Mouse (Mus musculus) kidney, embryonic 16.5 days (tissue): Measurements from ENCODE around the gene Srsf7. TPM values are rescaled to one million over a fixed set of nuclear protein-coding genes. Genes with fewer than 3 reads are reported as not detected.

ENCODE experiments used
- ATAC-seq: fragments of 200-750 bp; cut with Nextera tagmentation; 2 replicates; pipeline ENCODE4 v1.8.0; 2017; ENCODE audit warnings: moderate TSS enrichment; ENCODE audit not compliant: low FRiP score, low TSS enrichment
- H3K27ac ChIP-seq: fragments of 300-500 bp; sonication (generic); 2 replicates; pipeline ENCODE4 v1.5.1; 2014; ENCODE audit warnings: low read length
- H3K27me3 ChIP-seq: fragments of 300-500 bp; sonication (generic); 2 replicates; pipeline ENCODE4 v1.6.1; 2014; ENCODE audit warnings: low read length, control low read depth, mixed read lengths; ENCODE audit not compliant: insufficient read depth
- H3K36me3 ChIP-seq: fragments of 300-500 bp; sonication (generic); 2 replicates; pipeline ENCODE4 v1.6.1; 2014; ENCODE audit warnings: low read length, control low read depth, mixed read lengths; ENCODE audit not compliant: insufficient read depth
- H3K4me1 ChIP-seq: fragments of 300-500 bp; sonication (generic); 2 replicates; pipeline ENCODE4 v1.6.1; 2014; ENCODE audit warnings: low read length, control low read depth, mixed read lengths; ENCODE audit not compliant: insufficient read depth
- H3K4me2 ChIP-seq: fragments of 300-500 bp; sonication (generic); replicated peaks from 2 replicates; pipeline ENCODE4 v1.6.1; 2014; ENCODE audit warnings: low read depth, low read length
- H3K4me3 ChIP-seq: fragments of 300-500 bp; sonication (generic); 2 replicates; pipeline ENCODE4 v1.5.1; 2014; ENCODE audit warnings: mild to moderate bottlenecking, low read length
- H3K9ac ChIP-seq: fragments of 300-500 bp; sonication (generic); replicated peaks from 2 replicates; pipeline ENCODE4 v1.6.1; 2014; ENCODE audit warnings: low read length
- H3K9me3 ChIP-seq: fragments of 300-500 bp; sonication (generic); 2 replicates; pipeline ENCODE4 v1.6.1; 2016; ENCODE audit warnings: low read length, control low read depth
- WGBS: fragments of 180-500 bp; shearing (Covaris S2); extraction: QIAGEN DNeasy Blood & Tissue Kit; methylation state at CpG from one replicate; pipeline ENCODE4 v1.1.7; 2014; 5-methylcytosine and 5-hydroxymethylcytosine counted together
- polyA plus RNA-seq: library from polyadenylated mRNA; unstranded; fragments of >200 nt; fragmentation: Nextera tagmentation; extraction: Ambion mirVana; gene quantifications from 2 replicates; pipeline ENCODE4 v1.2.1, GENCODE M21; 2015

The Srsf7 gene
- polyA plus RNA-seq, 1 experiment from 2014 or later, result 645 TPM

DNA sequence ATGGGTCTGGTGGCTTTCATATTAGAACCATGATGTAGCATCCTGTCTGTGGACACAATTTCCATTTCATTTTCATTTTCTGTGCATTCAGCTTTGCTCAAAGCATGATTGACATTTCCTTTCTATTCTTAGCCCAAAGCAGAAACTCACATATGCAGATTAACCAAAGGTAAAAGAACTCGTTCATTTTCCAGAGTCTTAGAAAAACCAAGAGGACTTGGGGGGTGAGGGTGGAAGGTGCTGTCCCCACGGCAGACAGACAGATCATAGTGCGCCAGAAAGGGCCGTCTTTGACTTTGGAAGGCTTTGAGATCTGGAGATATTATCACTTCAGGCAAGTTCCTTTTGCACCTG is 31.7 kb downstream of the Srsf7 start:
- Histone ChIP-seq H3K27ac (no peak overlapping the region), H3K36me3 (no peaks in the 10 kb centered on the region), H3K9ac (no peak overlapping the region), H3K27me3 (no peaks in the 10 kb centered on the region), H3K4me1 (peaks cover 5% of the 10 kb centered on the region), H3K9me3 (no peaks in the 10 kb centered on the region), H3K4me2 (no peak overlapping the region), H3K4me3 (no peak overlapping the region)
- no peak for ATAC-seq
- 85% methylated on average over 4 of the region's 4 CpGs for WGBS

- H3K27ac ChIP-seq, result no peak overlapping the region
- H3K27me3 ChIP-seq, result no peaks in the 10 kb centered on the region
- H3K9me3 ChIP-seq, result no peaks in the 10 kb centered on the region
- no peak overlapping the region for H3K4me2 ChIP-seq
- no peak overlapping the region for H3K4me3 ChIP-seq
- no peaks in the 10 kb centered on the region for H3K36me3 ChIP-seq
- H3K4me1 ChIP-seq, result peaks cover 5% of the 10 kb centered on the region
- peak; percentile 63; the same call in 1 of the 2 replicates for ATAC-seq
- WGBS, result 52% methylated on average over 19 of the region's 19 CpGs
- no peak overlapping the region for H3K9ac ChIP-seq
These were observed 32.3 kb downstream of the Srsf7 start for GRCm38 (mm10) chr17:80174699-80175385.

DNA sequence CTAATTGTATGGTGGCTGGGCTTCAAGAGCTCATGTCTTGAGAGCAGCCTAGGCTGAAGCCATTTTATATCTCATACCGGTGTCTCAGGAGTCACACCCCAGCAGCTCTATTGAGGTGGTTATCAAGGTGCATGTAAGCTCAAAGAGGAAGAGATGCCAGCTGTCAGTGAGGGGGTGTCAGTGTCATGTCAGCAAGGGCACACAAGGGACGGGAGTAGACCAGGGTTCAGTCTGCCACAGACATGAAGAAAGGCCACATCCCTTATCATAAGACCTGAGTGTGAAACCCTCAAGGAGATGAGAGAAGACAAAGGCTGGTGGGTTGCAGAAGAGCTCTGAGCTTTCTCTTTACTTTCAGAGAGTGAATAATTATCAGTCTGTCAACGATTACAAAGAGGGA is 33.0 kb downstream of the Srsf7 start:
- no peak overlapping the region for H3K9ac ChIP-seq
- H3K4me2 ChIP-seq, result no peak overlapping the region
- WGBS, result 75% methylated on average over 3 of the region's 3 CpGs
- no peaks in the 10 kb centered on the region for H3K27me3 ChIP-seq
- H3K36me3 ChIP-seq, result no peaks in the 10 kb centered on the region
- no peaks in the 10 kb centered on the region for H3K9me3 ChIP-seq
- no peak overlapping the region for H3K27ac ChIP-seq
- H3K4me1 ChIP-seq, result peaks cover 5% of the 10 kb centered on the region
- H3K4me3 ChIP-seq, result no peak overlapping the region
- ATAC-seq, result no peak

DNA sequence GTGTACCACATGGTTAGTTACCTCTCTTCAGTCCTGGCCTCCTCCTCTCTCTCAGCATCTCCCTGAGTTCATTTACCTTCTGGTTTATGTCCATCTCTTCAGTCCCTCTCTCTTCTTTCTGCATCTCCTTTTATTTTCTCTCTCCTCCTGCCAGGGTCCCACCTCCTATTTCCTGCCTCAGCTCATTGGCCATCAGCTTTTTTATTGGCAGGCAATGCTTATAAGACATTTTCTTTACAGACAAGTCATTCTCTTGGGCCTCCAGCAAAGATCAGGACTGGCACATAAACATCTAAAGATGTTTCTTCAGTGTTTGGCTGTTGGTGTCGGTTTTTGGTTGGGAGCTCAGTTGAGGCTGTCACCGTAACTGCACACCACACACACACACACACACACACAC is 33.4 kb downstream of the Srsf7 start:
- no peak overlapping the region for H3K4me3 ChIP-seq
- H3K27ac ChIP-seq, result no peak overlapping the region
- no peaks in the 10 kb centered on the region for H3K36me3 ChIP-seq
- H3K27me3 ChIP-seq, result no peaks in the 10 kb centered on the region
- H3K9ac ChIP-seq, result no peak overlapping the region
- 93% methylated on average over 2 of the region's 2 CpGs for WGBS
- H3K4me2 ChIP-seq, result no peak overlapping the region
- no peaks in the 10 kb centered on the region for H3K9me3 ChIP-seq
- no peak for ATAC-seq
- peaks cover 9% of the 10 kb centered on the region for H3K4me1 ChIP-seq

GRCm38 (mm10) chr17:80172761-80173160 is 34.3 kb downstream of the Srsf7 start:
- Histone ChIP-seq H3K4me2 (no peak overlapping the region), H3K27ac (no peak overlapping the region), H3K4me1 (peaks cover 18% of the 10 kb centered on the region), H3K9ac (no peak overlapping the region), H3K27me3 (no peaks in the 10 kb centered on the region), H3K4me3 (no peak overlapping the region), H3K36me3 (no peaks in the 10 kb centered on the region), H3K9me3 (no peaks in the 10 kb centered on the region)
- no peak for ATAC-seq
- 88% methylated on average over 5 of the region's 5 CpGs for WGBS

- Histone ChIP-seq H3K4me1 (peaks cover 21% of the 10 kb centered on the region), H3K36me3 (no peaks in the 10 kb centered on the region), H3K4me3 (no peak overlapping the region), H3K27me3 (no peaks in the 10 kb centered on the region), H3K4me2 (no peak overlapping the region), H3K9ac (no peak overlapping the region), H3K27ac (no peak overlapping the region), H3K9me3 (no peaks in the 10 kb centered on the region)
- no peak for ATAC-seq
- WGBS, result 84% methylated on average over 4 of the region's 4 CpGs
These were observed 35.2 kb downstream of the Srsf7 start for GRCm38 (mm10) chr17:80171948-80172347.

- WGBS, result 92% methylated on average over 7 of the region's 7 CpGs
These were observed 36.2 kb downstream of the Srsf7 start for GRCm38 (mm10) chr17:80170951-80171350.

DNA sequence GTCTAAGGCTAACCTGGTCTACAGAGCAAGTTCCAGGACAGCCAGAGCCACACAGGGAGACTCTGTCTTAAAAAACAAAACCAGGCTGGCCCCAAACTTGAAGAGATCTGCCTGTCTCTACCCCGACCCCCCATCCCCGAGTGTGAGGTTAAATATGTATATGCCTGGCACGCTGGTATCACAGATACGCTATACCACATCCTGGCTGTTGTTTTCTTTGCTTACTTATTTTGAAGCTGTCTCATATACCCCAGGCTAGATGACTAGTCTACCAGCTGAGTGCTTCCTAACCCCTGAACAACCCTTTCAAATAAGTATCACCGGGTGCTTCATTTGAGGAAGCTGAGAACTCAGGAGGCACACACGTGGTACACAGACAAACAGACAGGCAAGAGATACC is 37.3 kb downstream of the Srsf7 start:
- H3K27me3 ChIP-seq, result no peaks in the 10 kb centered on the region
- H3K4me1 ChIP-seq, result peaks cover 16% of the 10 kb centered on the region
- 96% methylated on average over 6 of the region's 6 CpGs for WGBS
- no peak overlapping the region for H3K4me3 ChIP-seq
- H3K9me3 ChIP-seq, result no peaks in the 10 kb centered on the region
- no peak overlapping the region for H3K27ac ChIP-seq
- no peaks in the 10 kb centered on the region for H3K36me3 ChIP-seq
- no peak overlapping the region for H3K4me2 ChIP-seq
- H3K9ac ChIP-seq, result no peak overlapping the region
- no peak for ATAC-seq

More at GRCm38 (mm10) chr17:80170951-80171350, 36.2 kb downstream of the Srsf7 start:
- H3K9ac ChIP-seq, result no peak overlapping the region
- no peak overlapping the region for H3K4me3 ChIP-seq
- no peak overlapping the region for H3K27ac ChIP-seq
- H3K9me3 ChIP-seq, result no peaks in the 10 kb centered on the region
- no peaks in the 10 kb centered on the region for H3K27me3 ChIP-seq
- peaks cover 21% of the 10 kb centered on the region for H3K4me1 ChIP-seq
- no peaks in the 10 kb centered on the region for H3K36me3 ChIP-seq
- ATAC-seq, result no peak
- H3K4me2 ChIP-seq, result no peak overlapping the region

DNA sequence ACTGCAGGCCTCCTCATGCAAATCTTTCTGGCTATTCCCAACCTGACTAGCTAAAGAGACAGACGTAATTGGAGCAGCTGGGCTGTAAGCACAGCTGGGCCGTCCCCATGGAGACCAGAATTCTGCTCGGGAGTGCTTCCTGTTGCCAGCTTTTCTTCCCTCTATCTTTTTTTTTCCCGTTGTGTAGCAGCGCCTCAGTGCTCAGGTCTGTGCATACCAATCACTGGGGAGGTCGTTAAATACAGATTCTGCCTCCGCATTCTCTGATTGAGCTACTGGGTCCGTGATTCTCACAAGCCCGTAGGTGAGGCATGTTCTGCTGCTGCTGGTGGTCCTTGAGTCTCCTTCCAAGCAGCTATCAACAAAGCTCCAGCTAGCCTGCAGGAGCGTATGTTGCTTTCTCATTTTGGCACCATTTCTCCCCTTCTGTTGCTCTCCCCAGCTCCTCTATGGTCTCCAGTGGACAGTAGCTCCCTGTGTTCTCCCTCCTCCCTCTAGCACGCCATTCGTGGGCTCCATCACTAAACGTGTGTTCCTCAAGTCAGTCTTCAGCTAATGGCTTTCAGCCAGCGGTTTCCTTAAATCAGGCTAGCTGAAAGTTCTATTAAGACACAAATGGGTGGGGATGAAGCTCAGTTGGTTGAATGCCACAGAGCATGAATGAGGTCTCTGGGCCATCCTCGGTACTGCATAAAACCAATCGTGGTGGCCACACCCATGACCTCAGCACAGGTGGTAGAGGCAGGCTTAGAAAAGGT is 38.5 kb downstream of the Srsf7 start:
- WGBS, result 19% methylated on average over 16 of the region's 16 CpGs
- no peaks in the 10 kb centered on the region for H3K9me3 ChIP-seq
- no peak overlapping the region for H3K9ac ChIP-seq
- ATAC-seq, result peak; percentile 80
- peak overlapping the region; percentile 46; the same call in 1 of the 2 replicates for H3K27ac ChIP-seq
- peak overlapping the region; percentile 50 for H3K4me2 ChIP-seq
- peaks cover 16% of the 10 kb centered on the region for H3K4me1 ChIP-seq
- H3K4me3 ChIP-seq, result peak overlapping the region; percentile 23
- no peaks in the 10 kb centered on the region for H3K36me3 ChIP-seq
- no peaks in the 10 kb centered on the region for H3K27me3 ChIP-seq

GRCm38 (mm10) chr17:80167851-80168251 is 39.3 kb downstream of the Srsf7 start:
- H3K36me3 ChIP-seq, result no peaks in the 10 kb centered on the region
- H3K4me3 ChIP-seq, result no peak overlapping the region
- 51% methylated on average over 7 of the region's 7 CpGs for WGBS
- H3K27ac ChIP-seq, result peak overlapping the region; percentile 46; the same call in 1 of the 2 replicates
- H3K9me3 ChIP-seq, result no peaks in the 10 kb centered on the region
- H3K27me3 ChIP-seq, result no peaks in the 10 kb centered on the region
- ATAC-seq, result no peak
- peak overlapping the region; percentile 50 for H3K4me2 ChIP-seq
- peaks cover 16% of the 10 kb centered on the region for H3K4me1 ChIP-seq
- no peak overlapping the region for H3K9ac ChIP-seq
